Mouse (Mus musculus) neural tube, embryonic 13.5 days (tissue): Measurements from ENCODE around the gene Cdk5rap1. TPM values are rescaled to one million over a fixed set of nuclear protein-coding genes. Genes with fewer than 3 reads are reported as not detected.

Experiments
- ATAC-seq: fragments of 200-750 bp; cut with Nextera tagmentation; 2 replicates; pipeline ENCODE4 v1.8.0; 2017; ENCODE audit warnings: low read depth, mild to moderate bottlenecking, moderate TSS enrichment, moderate library complexity
- H3K27ac ChIP-seq: fragments of 300-500 bp; sonication (generic); replicated peaks from 2 replicates; pipeline ENCODE4 v1.5.1; 2015; ENCODE audit warnings: moderate library complexity, mild to moderate bottlenecking, inconsistent platforms
- H3K27me3 ChIP-seq: fragments of 300-500 bp; sonication (generic); 2 replicates; pipeline ENCODE4 v1.6.1; 2015; ENCODE audit warnings: mild to moderate bottlenecking, inconsistent platforms
- H3K36me3 ChIP-seq: fragments of 300-500 bp; sonication (generic); 2 replicates; pipeline ENCODE4 v1.6.1; 2015; ENCODE audit warnings: mild to moderate bottlenecking, inconsistent platforms
- H3K4me1 ChIP-seq: fragments of 300-500 bp; sonication (generic); replicated peaks from 2 replicates; pipeline ENCODE4 v1.6.1; 2015; ENCODE audit warnings: inconsistent platforms
- H3K4me2 ChIP-seq: fragments of 300-500 bp; sonication (generic); 2 replicates; pipeline ENCODE4 v1.6.1; 2015; ENCODE audit warnings: inconsistent platforms, mild to moderate bottlenecking, moderate library complexity
- H3K4me3 ChIP-seq: fragments of 300-500 bp; sonication (generic); 2 replicates; pipeline ENCODE4 v1.5.1; 2015; ENCODE audit warnings: mild to moderate bottlenecking, inconsistent platforms
- H3K9ac ChIP-seq: fragments of 300-500 bp; sonication (generic); 2 replicates; pipeline ENCODE4 v1.6.1; 2015; ENCODE audit warnings: moderate library complexity, mild to moderate bottlenecking, inconsistent platforms
- H3K9me3 ChIP-seq: fragments of 300-500 bp; sonication (generic); 2 replicates; pipeline ENCODE4 v1.6.1; 2016; ENCODE audit warnings: inconsistent platforms
- WGBS: fragments of 180-500 bp; shearing (Covaris S2); methylation state at CpG from one replicate; pipeline ENCODE4 v1.1.7; 2015; 5-methylcytosine and 5-hydroxymethylcytosine counted together
- polyA plus RNA-seq: library from polyadenylated mRNA; unstranded; fragments of >200 nt; fragmentation: Nextera tagmentation; extraction: Ambion mirVana; gene quantifications from 2 replicates; pipeline ENCODE4 v1.2.1, GENCODE M21; 2015

The Cdk5rap1 gene
- polyA plus RNA-seq, 1 experiment from 2014 or later: 15.7 TPM

GRCm38 (mm10) chr2:154405447-154405994 is 32.7 kb upstream of the Cdk5rap1 start:
- H3K9ac ChIP-seq: no peak overlapping the region
- no peak overlapping the region for H3K27ac ChIP-seq
- WGBS: 53% methylated on average over 5 of the region's 5 CpGs
- no peaks in the 10 kb centered on the region for H3K9me3 ChIP-seq
- peaks cover 22% of the 10 kb centered on the region for H3K27me3 ChIP-seq
- H3K36me3 ChIP-seq: no peaks in the 10 kb centered on the region
- H3K4me3 ChIP-seq: no peak overlapping the region
- ATAC-seq: no peak
- no peak overlapping the region for H3K4me2 ChIP-seq
- H3K4me1 ChIP-seq: peaks cover 46% of the 10 kb centered on the region

GRCm38 (mm10) chr2:154402811-154403210 is 30.0 kb upstream of the Cdk5rap1 start:
- H3K9me3 ChIP-seq: no peaks in the 10 kb centered on the region
- ATAC-seq: peak; percentile 52; the same call in 1 of the 2 replicates
- peaks cover 7% of the 10 kb centered on the region; the same call in 1 of the 2 replicates for H3K27me3 ChIP-seq
- no peak overlapping the region for H3K9ac ChIP-seq
- WGBS: 21% methylated on average over 7 of the region's 7 CpGs
- no peak overlapping the region for H3K4me2 ChIP-seq
- H3K27ac ChIP-seq: peak overlapping the region; percentile 46
- H3K4me1 ChIP-seq: peaks cover 41% of the 10 kb centered on the region
- no peak overlapping the region for H3K4me3 ChIP-seq
- no peaks in the 10 kb centered on the region for H3K36me3 ChIP-seq

- Histone ChIP-seq H3K9me3 (no peaks in the 10 kb centered on the region), H3K27me3 (peaks cover 3% of the 10 kb centered on the region; the same call in 1 of the 2 replicates), H3K9ac (no peak overlapping the region), H3K27ac (no peak overlapping the region), H3K36me3 (no peaks in the 10 kb centered on the region), H3K4me1 (peaks cover 35% of the 10 kb centered on the region), H3K4me2 (no peak overlapping the region), H3K4me3 (no peak overlapping the region)
- ATAC-seq: no peak
- WGBS: 48% methylated on average over 1 of the region's 1 CpGs
Observed at GRCm38 (mm10) chr2:154401976-154402375, 29.2 kb upstream of the Cdk5rap1 start.

GRCm38 (mm10) chr2:154399325-154399724 is 26.5 kb upstream of the Cdk5rap1 start:
- no peaks in the 10 kb centered on the region for H3K27me3 ChIP-seq
- no peaks in the 10 kb centered on the region for H3K36me3 ChIP-seq
- no peaks in the 10 kb centered on the region for H3K9me3 ChIP-seq
- no peak overlapping the region for H3K4me3 ChIP-seq
- ATAC-seq: no peak
- H3K9ac ChIP-seq: no peak overlapping the region
- 73% methylated on average over 2 of the region's 2 CpGs for WGBS
- H3K4me2 ChIP-seq: no peak overlapping the region
- H3K27ac ChIP-seq: peak overlapping the region; percentile 29; the same call in 1 of the 2 replicates
- H3K4me1 ChIP-seq: peaks cover 14% of the 10 kb centered on the region

- Histone ChIP-seq H3K27me3 (no peaks in the 10 kb centered on the region), H3K27ac (no peak overlapping the region), H3K4me3 (no peak overlapping the region), H3K4me1 (peaks cover 8% of the 10 kb centered on the region), H3K9me3 (no peaks in the 10 kb centered on the region), H3K36me3 (no peaks in the 10 kb centered on the region), H3K4me2 (no peak overlapping the region), H3K9ac (no peak overlapping the region)
- no peak for ATAC-seq
- 93% methylated on average over 7 of the region's 7 CpGs for WGBS
Observed at GRCm38 (mm10) chr2:154398267-154398666, 25.5 kb upstream of the Cdk5rap1 start.

- WGBS: 91% methylated on average over 2 of the region's 2 CpGs
- no peaks in the 10 kb centered on the region for H3K4me1 ChIP-seq
- no peak overlapping the region for H3K4me2 ChIP-seq
- H3K36me3 ChIP-seq: no peaks in the 10 kb centered on the region
- H3K4me3 ChIP-seq: no peak overlapping the region
- H3K9ac ChIP-seq: no peak overlapping the region
- no peaks in the 10 kb centered on the region for H3K9me3 ChIP-seq
- H3K27ac ChIP-seq: no peak overlapping the region
- no peak for ATAC-seq
- H3K27me3 ChIP-seq: no peaks in the 10 kb centered on the region
Observed at GRCm38 (mm10) chr2:154396529-154396928, 23.7 kb upstream of the Cdk5rap1 start.

- Histone ChIP-seq H3K27me3 (no peaks in the 10 kb centered on the region), H3K4me3 (no peak overlapping the region), H3K4me1 (no peaks in the 10 kb centered on the region; the same call in 1 of the 2 replicates), H3K27ac (no peak overlapping the region), H3K36me3 (no peaks in the 10 kb centered on the region), H3K9me3 (no peaks in the 10 kb centered on the region), H3K4me2 (no peak overlapping the region), H3K9ac (no peak overlapping the region)
- ATAC-seq: no peak
- WGBS: 79% methylated on average over 3 of the region's 3 CpGs
Observed at GRCm38 (mm10) chr2:154394602-154395001, 21.8 kb upstream of the Cdk5rap1 start.

- no peak for ATAC-seq
- Histone ChIP-seq H3K27me3 (no peaks in the 10 kb centered on the region), H3K4me2 (no peak overlapping the region), H3K4me3 (no peak overlapping the region), H3K4me1 (no peaks in the 10 kb centered on the region; the same call in 1 of the 2 replicates), H3K9me3 (no peaks in the 10 kb centered on the region), H3K27ac (no peak overlapping the region), H3K36me3 (no peaks in the 10 kb centered on the region), H3K9ac (no peak overlapping the region)
- 87% methylated on average over 11 of the region's 11 CpGs for WGBS
Observed at GRCm38 (mm10) chr2:154390180-154390964, 17.6 kb upstream of the Cdk5rap1 start.

- no peaks in the 10 kb centered on the region for H3K4me1 ChIP-seq
- 88% methylated on average over 7 of the region's 7 CpGs for WGBS
Observed at GRCm38 (mm10) chr2:154379103-154379502, 6.3 kb upstream of the Cdk5rap1 start.

GRCm38 (mm10) chr2:154374807-154375601 is 2.2 kb upstream of the Cdk5rap1 start:
- 76% methylated on average over 6 of the region's 6 CpGs for WGBS
- H3K4me2 ChIP-seq: no peak overlapping the region
- H3K36me3 ChIP-seq: no peaks in the 10 kb centered on the region; the same call in 1 of the 2 replicates
- H3K9me3 ChIP-seq: no peaks in the 10 kb centered on the region
- peaks cover 10% of the 10 kb centered on the region for H3K4me1 ChIP-seq
- no peak for ATAC-seq
- no peak overlapping the region for H3K4me3 ChIP-seq
- H3K9ac ChIP-seq: no peak overlapping the region
- H3K27me3 ChIP-seq: no peaks in the 10 kb centered on the region
- H3K27ac ChIP-seq: no peak overlapping the region

More at GRCm38 (mm10) chr2:154379103-154379502, 6.3 kb upstream of the Cdk5rap1 start:
- Histone ChIP-seq H3K9me3 (no peaks in the 10 kb centered on the region), H3K36me3 (no peaks in the 10 kb centered on the region), H3K4me3 (no peak overlapping the region), H3K27me3 (no peaks in the 10 kb centered on the region), H3K27ac (no peak overlapping the region), H3K9ac (no peak overlapping the region), H3K4me2 (no peak overlapping the region)
- no peak for ATAC-seq

- Histone ChIP-seq H3K4me3 (no peak overlapping the region), H3K4me2 (no peak overlapping the region), H3K27ac (no peak overlapping the region), H3K9me3 (no peaks in the 10 kb centered on the region), H3K9ac (no peak overlapping the region), H3K4me1 (peaks cover 10% of the 10 kb centered on the region), H3K36me3 (peaks cover 4% of the 10 kb centered on the region; the same call in 1 of the 2 replicates), H3K27me3 (no peaks in the 10 kb centered on the region)
- no peak for ATAC-seq
- 60% methylated on average over 6 of the region's 6 CpGs for WGBS
Observed at GRCm38 (mm10) chr2:154373961-154374632, 1.3 kb upstream of the Cdk5rap1 start.
